10 mouse cellular contexts compared by ENCODE assay signal in the genomic region with DNA sequence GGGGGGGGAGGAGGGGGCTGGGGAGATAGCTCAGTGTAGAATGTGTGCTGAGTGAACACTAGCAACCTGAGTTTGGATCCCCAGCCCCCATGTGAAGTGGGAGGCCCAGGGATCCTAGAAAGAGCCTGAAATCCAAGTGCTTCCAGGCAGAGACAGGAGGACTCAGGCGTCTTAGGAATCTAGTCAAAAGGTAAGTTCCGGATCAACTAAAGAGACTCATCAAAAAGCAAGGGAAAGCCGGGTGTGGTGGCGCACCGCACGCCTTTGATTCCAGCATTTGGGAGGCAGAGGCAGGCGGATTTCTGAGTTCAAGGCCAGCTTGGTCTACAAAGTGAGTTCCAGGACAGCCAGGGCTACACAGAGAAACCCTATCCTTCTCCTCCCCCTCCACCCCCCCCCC. TPM values are rescaled to one million over a fixed set of nuclear protein-coding genes. Genes with fewer than 3 reads are reported as not detected.
A peak's percentile ranks its signal among the peaks of the same experiment; 100 is the strongest.
DNase-seq lines count a peak whose midpoint lies in the region; ATAC-seq and TF ChIP-seq lines count a peak whose summit lies in the region.
"Had no signal": no experiment of that assay in that cellular context is flagged by ENCODE, and none has a peak within 500 bp of the region (broad histone marks: within the 10 kb centered on the region; RNA-seq: fewer than 3 reads in every experiment).

No protein-coding gene starts in this region.

- no peaks in the 10 kb centered on the region for H3K9me3 ChIP-seq in heart, embryonic 16.5 days (replicated peaks; ENCODE audit: control insufficient read depth, low read length)
- H3K9me3 ChIP-seq in embryonic facial prominence, embryonic 12.5 days: no peaks in the 10 kb centered on the region
- no peaks in the 10 kb centered on the region for H3K9me3 ChIP-seq in hindbrain, embryonic 14.5 days (ENCODE audit: control insufficient read depth, low read length)
- H3K9me3 ChIP-seq in midbrain, embryonic 13.5 days: no peaks in the 10 kb centered on the region
- H3K9me3 ChIP-seq in lung, postnatal 0 days (ENCODE audit: low read length): no peaks in the 10 kb centered on the region
- H3K9me3 ChIP-seq: G1E had no signal

- H3K4me3 ChIP-seq in heart, embryonic 16.5 days (ENCODE audit: low read length): no peak overlapping the region; the same call in 1 of the 2 replicates
- no peak overlapping the region for H3K4me3 ChIP-seq in heart, adult 2 months
- no peak overlapping the region for H3K4me3 ChIP-seq in embryonic facial prominence, embryonic 12.5 days
- no peak overlapping the region for H3K4me3 ChIP-seq in hindbrain, embryonic 14.5 days (replicated peaks; ENCODE audit: low read length)
- H3K4me3 ChIP-seq in midbrain, embryonic 13.5 days (replicated peaks): peak overlapping the region; percentile 96
- H3K4me3 ChIP-seq in lung, postnatal 0 days (ENCODE audit: low read depth, low read length): no peak overlapping the region

- 88% methylated on average over 7 of the region's 7 CpGs for WGBS in heart, embryonic 16.5 days
- 89% methylated on average over 7 of the region's 7 CpGs for whole genome bisulfite sequencing in heart, adult 2 months
- WGBS in embryonic facial prominence, embryonic 12.5 days: 83% methylated on average over 7 of the region's 7 CpGs
- WGBS in hindbrain, embryonic 14.5 days: 86% methylated on average over 7 of the region's 7 CpGs
- WGBS in midbrain, embryonic 13.5 days: 84% methylated on average over 7 of the region's 7 CpGs
- 71% methylated on average over 7 of the region's 7 CpGs for WGBS in lung, postnatal 0 days

- no peaks in the 10 kb centered on the region for H3K36me3 ChIP-seq in heart, embryonic 16.5 days (ENCODE audit: control insufficient read depth, insufficient read depth)
- H3K36me3 ChIP-seq in heart, adult 2 months (ENCODE audit: control insufficient read depth, insufficient read depth, low read length): peaks cover 3% of the 10 kb centered on the region; the same call in 1 of the 2 replicates
- no peaks in the 10 kb centered on the region for H3K36me3 ChIP-seq in embryonic facial prominence, embryonic 12.5 days
- no peaks in the 10 kb centered on the region for H3K36me3 ChIP-seq in hindbrain, embryonic 14.5 days (replicated peaks; ENCODE audit: control insufficient read depth, insufficient read depth)
- H3K36me3 ChIP-seq in midbrain, embryonic 13.5 days: 0 out of 2 replicates have a peak, but pooled peaks cover 4% of the 10 kb centered on the region
- H3K36me3 ChIP-seq in lung, postnatal 0 days (ENCODE audit: insufficient read depth, low read length): no peaks in the 10 kb centered on the region

- no peak for TF ChIP-seq CTCF in heart, adult 2 months (IDR thresholded peaks at IDR 0.05)
- TF ChIP-seq CTCF in lung, postnatal 0 days (IDR thresholded peaks at IDR 0.05): no peak

- peak overlapping the region; percentile 100; the same call in 1 of the 2 replicates for H3K4me2 ChIP-seq in heart, embryonic 16.5 days (ENCODE audit: low read depth, low read length)
- H3K4me2 ChIP-seq in embryonic facial prominence, embryonic 12.5 days (replicated peaks): peak overlapping the region; percentile 84
- peak overlapping the region; percentile 96 for H3K4me2 ChIP-seq in hindbrain, embryonic 14.5 days (replicated peaks)
- peak overlapping the region; percentile 95 for H3K4me2 ChIP-seq in midbrain, embryonic 13.5 days (replicated peaks)
- H3K4me2 ChIP-seq in lung, postnatal 0 days (replicated peaks; ENCODE audit: low read depth, low read length): no peak overlapping the region

- H3K4me1 ChIP-seq in heart, embryonic 16.5 days (ENCODE audit: control insufficient read depth, insufficient read depth, low read length): peaks cover 10% of the 10 kb centered on the region
- peaks cover 6% of the 10 kb centered on the region for H3K4me1 ChIP-seq in heart, adult 2 months (ENCODE audit: control insufficient read depth, insufficient read depth, low read length)
- H3K4me1 ChIP-seq in embryonic facial prominence, embryonic 12.5 days: peaks cover 8% of the 10 kb centered on the region; the same call in 1 of the 2 replicates
- peaks cover 30% of the 10 kb centered on the region for H3K4me1 ChIP-seq in hindbrain, embryonic 14.5 days (replicated peaks; ENCODE audit: control insufficient read depth, insufficient read depth, low read length)
- H3K4me1 ChIP-seq in midbrain, embryonic 13.5 days (replicated peaks): peaks cover 31% of the 10 kb centered on the region
- peaks cover 6% of the 10 kb centered on the region; the same call in 1 of the 2 replicates for H3K4me1 ChIP-seq in lung, postnatal 0 days (ENCODE audit: insufficient read depth, low read depth, low read length)

- ATAC-seq in heart, embryonic 16.5 days (replicated peaks; ENCODE audit: extremely low read depth, insufficient read depth, low FRiP score): no peak
- ATAC-seq in embryonic facial prominence, embryonic 12.5 days (ENCODE audit: insufficient number of reproducible peaks, insufficient read depth, low FRiP score, low TSS enrichment): no peak
- ATAC-seq in hindbrain, embryonic 14.5 days (ENCODE audit: low FRiP score): no peak
- ATAC-seq in midbrain, embryonic 13.5 days: no peak
- ATAC-seq in lung, postnatal 0 days: no peak

- no peak for TF ChIP-seq EP300 in heart, adult 2 months (IDR thresholded peaks at IDR 0.05; ENCODE audit: insufficient read depth, low read depth, low read length)
- no peak for TF ChIP-seq EP300 in lung, postnatal 0 days (IDR thresholded peaks at IDR 0.05)

- no peaks in the 10 kb centered on the region for H3K27me3 ChIP-seq in heart, embryonic 16.5 days (ENCODE audit: control insufficient read depth, insufficient read depth, low read length)
- H3K27me3 ChIP-seq in heart, adult 2 months (ENCODE audit: control insufficient read depth, insufficient read depth, low read length): no peaks in the 10 kb centered on the region
- no peaks in the 10 kb centered on the region for H3K27me3 ChIP-seq in embryonic facial prominence, embryonic 12.5 days
- no peaks in the 10 kb centered on the region for H3K27me3 ChIP-seq in hindbrain, embryonic 14.5 days (ENCODE audit: control insufficient read depth, insufficient read depth, low read length)
- H3K27me3 ChIP-seq in midbrain, embryonic 13.5 days: no peaks in the 10 kb centered on the region
- H3K27me3 ChIP-seq in lung, postnatal 0 days (replicated peaks; ENCODE audit: insufficient read depth, low read length): no peaks in the 10 kb centered on the region

- no peak for DNase-seq in heart, adult 2 months
- DNase-seq in hindbrain, embryonic 14.5 days (ENCODE audit: low spot score): no peak
- DNase-seq in adrenal gland, postnatal 36 days: no peak
- DNase-seq in frontal cortex, postnatal 25 days (ENCODE audit: low spot score in 2 of 2): no peak
- DNase-seq in lung, postnatal 0 days (ENCODE audit: low spot score): no peak

- H3K27ac ChIP-seq in heart, embryonic 16.5 days (ENCODE audit: low read length): no peak overlapping the region
- no peak overlapping the region for H3K27ac ChIP-seq in heart, adult 2 months
- H3K27ac ChIP-seq in embryonic facial prominence, embryonic 12.5 days: no peak overlapping the region
- no peak overlapping the region for H3K27ac ChIP-seq in hindbrain, embryonic 14.5 days
- no peak overlapping the region for H3K27ac ChIP-seq in midbrain, embryonic 13.5 days
- no peak overlapping the region for H3K27ac ChIP-seq in lung, postnatal 0 days (ENCODE audit: low read length)

- peaks cover 6% of the 10 kb centered on the region for H3K79me2 ChIP-seq in heart, adult 2 months (replicated peaks; ENCODE audit: control insufficient read depth, insufficient read depth, low read length)

- intact Hi-C loops in heart, adult 2 months (cut with DNase I): loop anchor here (5.0 kb wide), 1 partner anchor 37 kb away; a partner anchor contains a TSS

- TF ChIP-seq POLR2A in heart, adult 2 months (IDR thresholded peaks at IDR 0.05; ENCODE audit: insufficient read depth, low read depth, low read length): no peak

- H3K9ac ChIP-seq in heart, embryonic 16.5 days (ENCODE audit: low read length): no peak overlapping the region
- H3K9ac ChIP-seq in heart, adult 2 months (ENCODE audit: low read depth, low read length): no peak overlapping the region
- H3K9ac ChIP-seq in embryonic facial prominence, embryonic 12.5 days: no peak overlapping the region
- no peak overlapping the region for H3K9ac ChIP-seq in hindbrain, embryonic 14.5 days
- H3K9ac ChIP-seq in midbrain, embryonic 13.5 days (replicated peaks): no peak overlapping the region
- H3K9ac ChIP-seq in lung, postnatal 0 days (replicated peaks; ENCODE audit: low read depth): no peak overlapping the region

RNA-seq across cellular contexts. Expression of a gene that starts 1.8 kb away (rescaled TPM):
- polyA plus RNA-seq in heart, embryonic 16.5 days (2015; fragmentation: Nextera tagmentation; extraction: Ambion mirVana): 8.3 TPM in 2 replicates
- 10 to 100 TPM; 45.6 to 51.7 TPM for total RNA-seq in heart, adult 2 months (2021)
- polyA plus RNA-seq in heart, adult 2 months (2012; rRNA removed): 17.4 and 32.7 TPM in 2 replicates
- 17.9 and 18.0 TPM in 2 replicates for polyA plus RNA-seq in embryonic facial prominence, embryonic 12.5 days (2016; fragmentation: Nextera tagmentation; extraction: Ambion mirVana)
- 16.1 and 16.3 TPM in 2 replicates for polyA plus RNA-seq in hindbrain, embryonic 14.5 days (2014; fragmentation: Nextera tagmentation; extraction: Ambion mirVana)
- 13.0 and 13.7 TPM in 2 replicates for polyA plus RNA-seq in midbrain, embryonic 13.5 days (2015; fragmentation: Nextera tagmentation; extraction: Ambion mirVana)
- 10 to 100 TPM; 32.1 to 35.7 TPM for total RNA-seq in adrenal gland, postnatal 36 days (2021)
- polyA plus RNA-seq in lung, postnatal 0 days (2015; fragmentation: Nextera tagmentation; extraction: Ambion mirVana): 6.6 and 8.0 TPM in 2 replicates

RNA-seq across cellular contexts. Expression of a gene that starts 19.0 kb away (rescaled TPM):
- polyA plus RNA-seq in heart, embryonic 16.5 days (2015; fragmentation: Nextera tagmentation; extraction: Ambion mirVana): 100 and 104 TPM in 2 replicates
- total RNA-seq in heart, adult 2 months (2021): 10 to 100 TPM; 72.4 to 78.5 TPM
- 104 and 107 TPM in 2 replicates for polyA plus RNA-seq in heart, adult 2 months (2012; rRNA removed)
- polyA plus RNA-seq in embryonic facial prominence, embryonic 12.5 days (2016; fragmentation: Nextera tagmentation; extraction: Ambion mirVana): 93.7 and 97.8 TPM in 2 replicates
- polyA plus RNA-seq in hindbrain, embryonic 14.5 days (2014; fragmentation: Nextera tagmentation; extraction: Ambion mirVana): 94.0 and 101 TPM in 2 replicates
- polyA plus RNA-seq in midbrain, embryonic 13.5 days (2015; fragmentation: Nextera tagmentation; extraction: Ambion mirVana): 93.1 and 100 TPM in 2 replicates
- total RNA-seq in adrenal gland, postnatal 36 days (2021): 100 to 1,000 TPM; 104 to 116 TPM
- polyA plus RNA-seq in lung, postnatal 0 days (2015; fragmentation: Nextera tagmentation; extraction: Ambion mirVana): 114 and 128 TPM in 2 replicates

RNA-seq across cellular contexts. Expression of a gene that starts 20.8 kb away (rescaled TPM):
- 18.1 and 19.0 TPM in 2 replicates for polyA plus RNA-seq in heart, embryonic 16.5 days (2015; fragmentation: Nextera tagmentation; extraction: Ambion mirVana)
- 10 to 100 TPM; 12.1 to 14.8 TPM for total RNA-seq in heart, adult 2 months (2021)
- polyA plus RNA-seq in heart, adult 2 months (2012; rRNA removed): 12.2 and 14.6 TPM in 2 replicates
- 11.6 and 11.8 TPM in 2 replicates for polyA plus RNA-seq in embryonic facial prominence, embryonic 12.5 days (2016; fragmentation: Nextera tagmentation; extraction: Ambion mirVana)
- polyA plus RNA-seq in hindbrain, embryonic 14.5 days (2014; fragmentation: Nextera tagmentation; extraction: Ambion mirVana): 7.1 and 8.0 TPM in 2 replicates
- polyA plus RNA-seq in midbrain, embryonic 13.5 days (2015; fragmentation: Nextera tagmentation; extraction: Ambion mirVana): 4.5 and 4.7 TPM in 2 replicates
- total RNA-seq in adrenal gland, postnatal 36 days (2021): 10 to 100 TPM; 25.9 to 36.7 TPM
- polyA plus RNA-seq in lung, postnatal 0 days (2015; fragmentation: Nextera tagmentation; extraction: Ambion mirVana): 50.3 and 61.3 TPM in 2 replicates

RNA-seq across cellular contexts. Expression of a gene that starts 36.7 kb away (rescaled TPM):
- polyA plus RNA-seq in heart, embryonic 16.5 days (2015; fragmentation: Nextera tagmentation; extraction: Ambion mirVana): 1.00 and 1.1 TPM in 2 replicates
- total RNA-seq in heart, adult 2 months (2021): under 1 TPM; 0.16 to 0.18 TPM
- polyA plus RNA-seq in heart, adult 2 months (2012; rRNA removed): 0.67 and 1.2 TPM in 2 replicates
- polyA plus RNA-seq in embryonic facial prominence, embryonic 12.5 days (2016; fragmentation: Nextera tagmentation; extraction: Ambion mirVana): 6.6 and 6.7 TPM in 2 replicates
- polyA plus RNA-seq in hindbrain, embryonic 14.5 days (2014; fragmentation: Nextera tagmentation; extraction: Ambion mirVana): 3.8 and 4.8 TPM in 2 replicates
- polyA plus RNA-seq in midbrain, embryonic 13.5 days (2015; fragmentation: Nextera tagmentation; extraction: Ambion mirVana): 1.9 and 3.4 TPM in 2 replicates
- total RNA-seq in adrenal gland, postnatal 36 days (2021): under 1 TPM; 0.79 to 0.99 TPM
- 2.0 and 2.2 TPM in 2 replicates for polyA plus RNA-seq in lung, postnatal 0 days (2015; fragmentation: Nextera tagmentation; extraction: Ambion mirVana)

RNA-seq across cellular contexts. Expression of a gene that starts 44.9 kb away (rescaled TPM):
- 0.20 TPM in 1 of 2 replicates, not detected in the other for polyA plus RNA-seq in heart, embryonic 16.5 days (2015; fragmentation: Nextera tagmentation; extraction: Ambion mirVana)
- not detected for total RNA-seq in heart, adult 2 months (2021)
- polyA plus RNA-seq in heart, adult 2 months (2012; rRNA removed): 0.35 and 0.78 TPM in 2 replicates
- polyA plus RNA-seq in embryonic facial prominence, embryonic 12.5 days (2016; fragmentation: Nextera tagmentation; extraction: Ambion mirVana): not detected in 2 replicates
- polyA plus RNA-seq in hindbrain, embryonic 14.5 days (2014; fragmentation: Nextera tagmentation; extraction: Ambion mirVana): not detected in 2 replicates
- polyA plus RNA-seq in midbrain, embryonic 13.5 days (2015; fragmentation: Nextera tagmentation; extraction: Ambion mirVana): 0.11 TPM in 1 of 2 replicates, not detected in the other
- total RNA-seq in adrenal gland, postnatal 36 days (2021): not detected
- 0.17 TPM in 1 of 2 replicates, not detected in the other for polyA plus RNA-seq in lung, postnatal 0 days (2015; fragmentation: Nextera tagmentation; extraction: Ambion mirVana)
- total RNA-seq: G1E; megakaryocyte-erythroid progenitor cell, adult 5-6 weeks had no signal
- polyA plus RNA-seq: G1E had no signal
